Mouse (Mus musculus): ENCODE data around the gene Zfp827. TPM values are rescaled to one million over a fixed set of nuclear protein-coding genes. Genes with fewer than 3 reads are reported as not detected.

Zfp827 gene
- total RNA-seq, 2 experiments from 2014 or later = 21.9 to 24.6 TPM

GRCm38 (mm10) chr8:79208181-79208580, 179.9 kb downstream of the Zfp827 start:
- intact Hi-C loops (cut with DNase I) = no loop called here
- DNase-seq = no peak

- intact Hi-C loops (cut with DNase I) = no loop called here
- DNase-seq = peak; percentile 60 to 63
Observed at GRCm38 (mm10) chr8:79208691-79209640, 180.7 kb downstream of the Zfp827 start.

- intact Hi-C loops (cut with DNase I) = loop anchor here (2.0 kb wide), 1 partner anchor 83 kb away; no protein-coding TSS in a partner anchor
- peak; percentile 44 to 52 for DNase-seq
Observed at GRCm38 (mm10) chr8:79209641-79210358, 181.6 kb downstream of the Zfp827 start.

GRCm38 (mm10) chr8:79211630-79212029, 183.4 kb downstream of the Zfp827 start:
- DNase-seq = no peak
- intact Hi-C loops (cut with DNase I) = loop anchor here (2.0 kb wide), 1 partner anchor 81 kb away; no protein-coding TSS in a partner anchor

- peak in 1 of 2 experiments; percentile 32 for DNase-seq
Observed at GRCm38 (mm10) chr8:79222106-79222751, 194.0 kb downstream of the Zfp827 start.

GRCm38 (mm10) chr8:79222752-79223141, 194.5 kb downstream of the Zfp827 start:
- intact Hi-C loops (cut with DNase I) = no loop called here
- no peak for DNase-seq

More at GRCm38 (mm10) chr8:79222106-79222751, 194.0 kb downstream of the Zfp827 start:
- intact Hi-C loops (cut with DNase I) = no loop called here

- intact Hi-C loops (cut with DNase I) = no loop called here
- DNase-seq = no peak
Observed at GRCm38 (mm10) chr8:79224363-79224762, 196.1 kb downstream of the Zfp827 start.

GRCm38 (mm10) chr8:79225586-79225985, 197.3 kb downstream of the Zfp827 start:
- intact Hi-C loops (cut with DNase I) = no loop called here
- no peak for DNase-seq

GRCm38 (mm10) chr8:79226046-79226445, 197.8 kb downstream of the Zfp827 start:
- DNase-seq = no peak
- intact Hi-C loops (cut with DNase I) = no loop called here

GRCm38 (mm10) chr8:79227194-79227593, 199.0 kb downstream of the Zfp827 start:
- intact Hi-C loops (cut with DNase I) = no loop called here
- DNase-seq = no peak

- no peak for DNase-seq
- intact Hi-C loops (cut with DNase I) = no loop called here
Observed at GRCm38 (mm10) chr8:79227916-79228315, 199.7 kb downstream of the Zfp827 start.

- DNase-seq = no peak
- intact Hi-C loops (cut with DNase I) = no loop called here
Observed at GRCm38 (mm10) chr8:79229266-79229888, 201.1 kb downstream of the Zfp827 start.

GRCm38 (mm10) chr8:79239320-79239719, 211.1 kb downstream of the Zfp827 start:
- intact Hi-C loops (cut with DNase I) = no loop called here
- DNase-seq = no peak

- intact Hi-C loops (cut with DNase I) = no loop called here
- DNase-seq = no peak
Observed at GRCm38 (mm10) chr8:79239996-79240395, 211.8 kb downstream of the Zfp827 start.

Other genes with a start within 250 kb of the Zfp827 start
- gene Lsm6, start 207.3 kb upstream of the Zfp827 start, total RNA-seq (2021) = 10 to 100 TPM; 77.0 to 81.0 TPM
- not detected for gene 1700011L22Rik, start 220.1 kb downstream of the Zfp827 start, total RNA-seq (2021)

Data from heart, postnatal 10 days (tissue).